Mouse (Mus musculus): ENCODE results near the gene Hip1. TPM values are rescaled to one million over a fixed set of nuclear protein-coding genes. Genes with fewer than 3 reads are reported as not detected.
A peak's percentile ranks its signal among the peaks of the same experiment; 100 is the strongest.
"Not testable (repeated sequence)": the region's sequence is repeated elsewhere in the genome, so short reads cannot be mapped to it uniquely, and the experiment has no call there.

Hip1 gene
- polyA plus RNA-seq, 1 experiment from 2014 or later: 31.7 TPM

GRCm38 (mm10) chr5:135489695-135490294 is 55.1 kb downstream of the Hip1 start:
- Histone ChIP-seq H3K27ac (replicated peaks in 1 of 2; ENCODE audit: control insufficient read depth in 1 of 2, insufficient read depth in 1 of 2, low read depth in 2 of 2, low read length in 2 of 2) (peak overlapping the region in 1 of 2 experiments; percentile 77; a peak in 2 of 4 replicates), H3K9me3 (ENCODE audit: control insufficient read depth, low read length) (no peaks in the 10 kb centered on the region), H3K9ac (ENCODE audit: low read length) (peak overlapping the region; percentile 76), H3K4me3 (ENCODE audit: control insufficient read depth in 1 of 2, insufficient read depth in 1 of 2, low read depth in 1 of 2, low read length in 2 of 2) (peak overlapping the region; percentile 71 to 77), H3K27me3 (ENCODE audit: control insufficient read depth, insufficient read depth, low read length) (no peaks in the 10 kb centered on the region), H3K4me1 (ENCODE audit: control insufficient read depth in 2 of 2, insufficient read depth in 2 of 2, low read length in 2 of 2) (peaks cover 14 to 15% of the 10 kb centered on the region in 2 experiments), H3K4me2 (ENCODE audit: low read length) (peak overlapping the region; percentile 96), H3K36me3 (ENCODE audit: control insufficient read depth, insufficient read depth, low read length) (no peaks in the 10 kb centered on the region)
- 9% methylated on average over 13 of the region's 14 CpGs for WGBS
- ATAC-seq (ENCODE audit: insufficient number of reproducible peaks, insufficient read depth, low FRiP score, low read depth): no peak

- Histone ChIP-seq H3K4me2 (ENCODE audit: low read length) (peak overlapping the region; percentile 96), H3K9me3 (ENCODE audit: control insufficient read depth, low read length) (no peaks in the 10 kb centered on the region), H3K9ac (ENCODE audit: low read length) (peak overlapping the region; percentile 76), H3K36me3 (ENCODE audit: control insufficient read depth, insufficient read depth, low read length) (no peaks in the 10 kb centered on the region), H3K27ac (replicated peaks in 1 of 2; ENCODE audit: control insufficient read depth in 1 of 2, insufficient read depth in 1 of 2, low read depth in 2 of 2, low read length in 2 of 2) (peak overlapping the region; percentile 69 to 77), H3K27me3 (ENCODE audit: control insufficient read depth, insufficient read depth, low read length) (no peaks in the 10 kb centered on the region), H3K4me3 (ENCODE audit: control insufficient read depth in 1 of 2, insufficient read depth in 1 of 2, low read depth in 1 of 2, low read length in 2 of 2) (peak overlapping the region; percentile 71 to 77), H3K4me1 (ENCODE audit: control insufficient read depth in 2 of 2, insufficient read depth in 2 of 2, low read length in 2 of 2) (peaks cover 14 to 15% of the 10 kb centered on the region in 2 experiments)
- peak; percentile 71 for ATAC-seq (ENCODE audit: insufficient number of reproducible peaks, insufficient read depth, low FRiP score, low read depth)
- 1% methylated on average over 48 of the region's 59 CpGs for WGBS
These were observed 55.8 kb downstream of the Hip1 start for GRCm38 (mm10) chr5:135488881-135489694.

GRCm38 (mm10) chr5:135488222-135488880 is 56.6 kb downstream of the Hip1 start:
- Histone ChIP-seq H3K4me3 (ENCODE audit: control insufficient read depth in 1 of 2, insufficient read depth in 1 of 2, low read depth in 1 of 2, low read length in 2 of 2) (peak overlapping the region; percentile 71 to 77), H3K27me3 (ENCODE audit: control insufficient read depth, insufficient read depth, low read length) (no peaks in the 10 kb centered on the region), H3K4me1 (ENCODE audit: control insufficient read depth in 2 of 2, insufficient read depth in 2 of 2, low read length in 2 of 2) (peaks cover 14 to 15% of the 10 kb centered on the region in 2 experiments), H3K9me3 (ENCODE audit: control insufficient read depth, low read length) (no peaks in the 10 kb centered on the region), H3K36me3 (ENCODE audit: control insufficient read depth, insufficient read depth, low read length) (no peaks in the 10 kb centered on the region), H3K4me2 (ENCODE audit: low read length) (peak overlapping the region; percentile 96), H3K9ac (ENCODE audit: low read length) (peak overlapping the region; percentile 76), H3K27ac (replicated peaks in 1 of 2; ENCODE audit: control insufficient read depth in 1 of 2, insufficient read depth in 1 of 2, low read depth in 2 of 2, low read length in 2 of 2) (peak overlapping the region; percentile 36 to 77; a peak in 3 of 4 replicates)
- 2% methylated on average over 19 of the region's 19 CpGs for WGBS
- ATAC-seq (ENCODE audit: insufficient number of reproducible peaks, insufficient read depth, low FRiP score, low read depth): no peak

DNA sequence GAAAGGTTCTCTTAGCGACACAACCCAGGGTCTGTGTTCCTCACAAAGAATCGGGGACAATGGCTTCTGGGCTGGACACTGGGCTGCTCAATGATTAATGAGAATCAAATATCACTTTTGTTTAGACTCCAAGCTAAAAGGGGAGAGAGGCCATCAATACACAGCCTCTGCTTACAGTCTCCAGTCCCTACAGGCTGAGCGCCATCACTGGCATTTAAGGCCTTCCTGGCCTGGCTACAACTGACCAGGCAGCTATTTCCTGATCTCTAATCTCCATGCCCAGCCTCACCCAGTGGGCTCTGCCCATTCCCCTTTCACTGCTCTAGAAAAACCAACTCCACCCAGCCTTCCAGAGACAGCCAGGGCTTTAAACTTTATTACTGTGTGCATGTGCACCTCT is 59.6 kb downstream of the Hip1 start:
- ATAC-seq (ENCODE audit: insufficient number of reproducible peaks, insufficient read depth, low FRiP score, low read depth): no peak
- H3K4me2 ChIP-seq (ENCODE audit: low read length): no peak overlapping the region
- 0 out of 2 replicates have a peak, but pooled peaks cover 3% of the 10 kb centered on the region for H3K36me3 ChIP-seq (ENCODE audit: control insufficient read depth, insufficient read depth, low read length)
- no peak overlapping the region for H3K9ac ChIP-seq (ENCODE audit: low read length)
- no peak overlapping the region for H3K27ac ChIP-seq (replicated peaks in 1 of 2; ENCODE audit: control insufficient read depth in 1 of 2, insufficient read depth in 1 of 2, low read depth in 2 of 2, low read length in 2 of 2)
- H3K4me3 ChIP-seq (ENCODE audit: control insufficient read depth in 1 of 2, insufficient read depth in 1 of 2, low read depth in 1 of 2, low read length in 2 of 2): no peak overlapping the region
- WGBS: 78% methylated on average over 3 of the region's 3 CpGs
- H3K4me1 ChIP-seq (ENCODE audit: control insufficient read depth in 2 of 2, insufficient read depth in 2 of 2, low read length in 2 of 2): peaks cover 14 to 15% of the 10 kb centered on the region in 2 experiments
- no peaks in the 10 kb centered on the region for H3K9me3 ChIP-seq (ENCODE audit: control insufficient read depth, low read length)
- H3K27me3 ChIP-seq (ENCODE audit: control insufficient read depth, insufficient read depth, low read length): no peaks in the 10 kb centered on the region

- not testable (repeated sequence) for H3K9ac ChIP-seq (ENCODE audit: low read length); H3K27ac ChIP-seq (replicated peaks in 1 of 2; ENCODE audit: control insufficient read depth in 1 of 2, insufficient read depth in 1 of 2, low read depth in 2 of 2, low read length in 2 of 2); H3K36me3 ChIP-seq (ENCODE audit: control insufficient read depth, insufficient read depth, low read length); ATAC-seq (ENCODE audit: insufficient number of reproducible peaks, insufficient read depth, low FRiP score, low read depth); H3K4me2 ChIP-seq (ENCODE audit: low read length); H3K4me3 ChIP-seq (ENCODE audit: control insufficient read depth in 1 of 2, insufficient read depth in 1 of 2, low read depth in 1 of 2, low read length in 2 of 2); H3K27me3 ChIP-seq (ENCODE audit: control insufficient read depth, insufficient read depth, low read length); H3K9me3 ChIP-seq (ENCODE audit: control insufficient read depth, low read length)
- 91% methylated on average over 6 of the region's 6 CpGs for WGBS
- peaks cover 12% of the 10 kb centered on the region in 2 experiments; a peak in 3 of 4 replicates for H3K4me1 ChIP-seq (ENCODE audit: control insufficient read depth in 2 of 2, insufficient read depth in 2 of 2, low read length in 2 of 2)
These were observed 61.1 kb downstream of the Hip1 start for GRCm38 (mm10) chr5:135483865-135484264.

GRCm38 (mm10) chr5:135478877-135479600 is 65.9 kb downstream of the Hip1 start:
- H3K9ac ChIP-seq (ENCODE audit: low read length): no peak overlapping the region
- 80% methylated on average over 12 of the region's 12 CpGs for WGBS
- peaks cover 0 to 2% of the 10 kb centered on the region in 2 experiments; a peak in 1 of 4 replicates for H3K4me1 ChIP-seq (ENCODE audit: control insufficient read depth in 2 of 2, insufficient read depth in 2 of 2, low read length in 2 of 2)
- ATAC-seq (ENCODE audit: insufficient number of reproducible peaks, insufficient read depth, low FRiP score, low read depth): no peak
- H3K36me3 ChIP-seq (ENCODE audit: control insufficient read depth, insufficient read depth, low read length): 0 out of 2 replicates have a peak, but pooled peaks cover 6% of the 10 kb centered on the region
- no peaks in the 10 kb centered on the region for H3K27me3 ChIP-seq (ENCODE audit: control insufficient read depth, insufficient read depth, low read length)
- H3K9me3 ChIP-seq (ENCODE audit: control insufficient read depth, low read length): no peaks in the 10 kb centered on the region
- H3K4me3 ChIP-seq (ENCODE audit: control insufficient read depth in 1 of 2, insufficient read depth in 1 of 2, low read depth in 1 of 2, low read length in 2 of 2): no peak overlapping the region
- H3K27ac ChIP-seq (replicated peaks in 1 of 2; ENCODE audit: control insufficient read depth in 1 of 2, insufficient read depth in 1 of 2, low read depth in 2 of 2, low read length in 2 of 2): no peak overlapping the region
- H3K4me2 ChIP-seq (ENCODE audit: low read length): no peak overlapping the region

DNA sequence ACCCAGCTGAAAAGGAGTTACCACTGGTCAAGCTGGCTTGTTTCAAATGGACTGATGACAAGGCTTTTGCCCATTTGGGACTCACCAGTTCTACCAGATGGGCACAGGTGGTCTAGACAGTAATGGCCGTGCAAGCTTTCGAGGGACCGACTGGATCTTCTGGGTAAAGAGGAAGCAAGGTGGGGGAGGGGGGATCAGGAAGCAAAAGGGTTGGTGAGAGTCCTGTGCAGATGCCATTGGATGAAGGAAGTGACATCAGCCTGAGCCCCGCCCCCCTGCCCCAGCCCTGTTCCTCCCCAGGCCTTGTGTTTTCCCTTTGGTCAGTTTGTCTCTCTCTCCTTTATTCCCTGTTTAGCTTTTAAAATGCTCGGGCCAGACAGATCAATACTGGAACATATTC is 68.7 kb downstream of the Hip1 start:
- no peak for ATAC-seq (ENCODE audit: insufficient number of reproducible peaks, insufficient read depth, low FRiP score, low read depth)

More for the DNA sequence above, 68.7 kb downstream of the Hip1 start:
- H3K9ac ChIP-seq (ENCODE audit: low read length): no peak overlapping the region
- H3K27ac ChIP-seq (replicated peaks in 1 of 2; ENCODE audit: control insufficient read depth in 1 of 2, insufficient read depth in 1 of 2, low read depth in 2 of 2, low read length in 2 of 2): no peak overlapping the region
- H3K9me3 ChIP-seq (ENCODE audit: control insufficient read depth, low read length): no peaks in the 10 kb centered on the region
- H3K27me3 ChIP-seq (ENCODE audit: control insufficient read depth, insufficient read depth, low read length): no peaks in the 10 kb centered on the region
- H3K36me3 ChIP-seq (ENCODE audit: control insufficient read depth, insufficient read depth, low read length): 0 out of 2 replicates have a peak, but pooled peaks cover 6% of the 10 kb centered on the region
- H3K4me2 ChIP-seq (ENCODE audit: low read length): no peak overlapping the region
- peaks cover 0 to 2% of the 10 kb centered on the region in 2 experiments; a peak in 1 of 4 replicates for H3K4me1 ChIP-seq (ENCODE audit: control insufficient read depth in 2 of 2, insufficient read depth in 2 of 2, low read length in 2 of 2)
- 75% methylated on average over 5 of the region's 5 CpGs for WGBS
- H3K4me3 ChIP-seq (ENCODE audit: control insufficient read depth in 1 of 2, insufficient read depth in 1 of 2, low read depth in 1 of 2, low read length in 2 of 2): no peak overlapping the region
